Mouse (Mus musculus): ENCODE data around the gene Psrc1. TPM values are rescaled to one million over a fixed set of nuclear protein-coding genes. Genes with fewer than 3 reads are reported as not detected.

The Psrc1 gene
- polyA plus RNA-seq, 1 experiment from 2014 or later, result 8.3 TPM

- DNase-seq (ENCODE audit: low spot score) (no peak), ATAC-seq (ENCODE audit: low FRiP score, low TSS enrichment) (no peak)
- Histone ChIP-seq H3K4me2 (replicated peaks; ENCODE audit: low read depth) (no peak overlapping the region), H3K4me3 (ENCODE audit: low read depth, low read length) (no peak overlapping the region), H3K4me1 (replicated peaks; ENCODE audit: control insufficient read depth, insufficient read depth) (no peaks in the 10 kb centered on the region), H3K27ac (replicated peaks) (no peak overlapping the region), H3K9ac (ENCODE audit: low read length) (no peak overlapping the region), H3K9me3 (ENCODE audit: control insufficient read depth, low read length) (no peaks in the 10 kb centered on the region), H3K27me3 (ENCODE audit: control insufficient read depth, insufficient read depth, low read length) (no peaks in the 10 kb centered on the region), H3K36me3 (ENCODE audit: control insufficient read depth, insufficient read depth, low read length) (no peaks in the 10 kb centered on the region)
- WGBS, result 56% methylated on average over 9 of the region's 9 CpGs
- TF ChIP-seq CTCF (IDR thresholded peaks at IDR 0.05; ENCODE audit: low read depth) (no peak), EP300 (optimal IDR thresholded peaks at IDR 0.05) (no peak)
Observed at GRCm38 (mm10) chr3:108367173-108367572, 16.5 kb upstream of the Psrc1 start.

GRCm38 (mm10) chr3:108367828-108368227 is 15.8 kb upstream of the Psrc1 start:
- Histone ChIP-seq H3K36me3 (ENCODE audit: control insufficient read depth, insufficient read depth, low read length) (no peaks in the 10 kb centered on the region), H3K27me3 (ENCODE audit: control insufficient read depth, insufficient read depth, low read length) (no peaks in the 10 kb centered on the region), H3K9ac (ENCODE audit: low read length) (no peak overlapping the region), H3K4me1 (replicated peaks; ENCODE audit: control insufficient read depth, insufficient read depth) (no peaks in the 10 kb centered on the region), H3K9me3 (ENCODE audit: control insufficient read depth, low read length) (no peaks in the 10 kb centered on the region), H3K4me3 (ENCODE audit: low read depth, low read length) (no peak overlapping the region), H3K4me2 (replicated peaks; ENCODE audit: low read depth) (no peak overlapping the region), H3K27ac (replicated peaks) (no peak overlapping the region)
- ATAC-seq (ENCODE audit: low FRiP score, low TSS enrichment) (0 out of 2 replicates have a peak, but pooled peaks have one; percentile 56), DNase-seq (ENCODE audit: low spot score) (no peak)
- WGBS, result 60% methylated on average over 3 of the region's 3 CpGs
- TF ChIP-seq CTCF (IDR thresholded peaks at IDR 0.05; ENCODE audit: low read depth), result no peak

- H3K9ac ChIP-seq (ENCODE audit: low read length), result no peak overlapping the region
- H3K36me3 ChIP-seq (ENCODE audit: control insufficient read depth, insufficient read depth, low read length), result no peaks in the 10 kb centered on the region
- H3K4me2 ChIP-seq (replicated peaks; ENCODE audit: low read depth), result no peak overlapping the region
- no peaks in the 10 kb centered on the region for H3K9me3 ChIP-seq (ENCODE audit: control insufficient read depth, low read length)
- 76% methylated on average over 5 of the region's 5 CpGs for WGBS
- H3K27me3 ChIP-seq (ENCODE audit: control insufficient read depth, insufficient read depth, low read length), result no peaks in the 10 kb centered on the region
- H3K27ac ChIP-seq (replicated peaks), result no peak overlapping the region
- H3K4me3 ChIP-seq (ENCODE audit: low read depth, low read length), result no peak overlapping the region
- no peaks in the 10 kb centered on the region for H3K4me1 ChIP-seq (replicated peaks; ENCODE audit: control insufficient read depth, insufficient read depth)
- DNase-seq (ENCODE audit: low spot score) (no peak), ATAC-seq (ENCODE audit: low FRiP score, low TSS enrichment) (no peak)
- TF ChIP-seq EP300 (optimal IDR thresholded peaks at IDR 0.05) (no peak), CTCF (IDR thresholded peaks at IDR 0.05; ENCODE audit: low read depth) (no peak)
Observed at GRCm38 (mm10) chr3:108368721-108369120, 14.9 kb upstream of the Psrc1 start.

GRCm38 (mm10) chr3:108372274-108372673 is 11.4 kb upstream of the Psrc1 start:
- Histone ChIP-seq H3K4me1 (replicated peaks; ENCODE audit: control insufficient read depth, insufficient read depth) (no peaks in the 10 kb centered on the region), H3K9me3 (ENCODE audit: control insufficient read depth, low read length) (no peaks in the 10 kb centered on the region), H3K36me3 (ENCODE audit: control insufficient read depth, insufficient read depth, low read length) (no peaks in the 10 kb centered on the region), H3K4me2 (replicated peaks; ENCODE audit: low read depth) (no peak overlapping the region), H3K9ac (ENCODE audit: low read length) (no peak overlapping the region), H3K27ac (replicated peaks) (no peak overlapping the region), H3K4me3 (ENCODE audit: low read depth, low read length) (no peak overlapping the region), H3K27me3 (ENCODE audit: control insufficient read depth, insufficient read depth, low read length) (no peaks in the 10 kb centered on the region)
- 35% methylated on average over 3 of the region's 3 CpGs for WGBS
- TF ChIP-seq CTCF (IDR thresholded peaks at IDR 0.05; ENCODE audit: low read depth), result no peak
- TF ChIP-seq EP300 (optimal IDR thresholded peaks at IDR 0.05), result no peak
- ATAC-seq (ENCODE audit: low FRiP score, low TSS enrichment) (peak; percentile 76), DNase-seq (ENCODE audit: low spot score) (peak; percentile 58)

GRCm38 (mm10) chr3:108372691-108373090 is 10.9 kb upstream of the Psrc1 start:
- Histone ChIP-seq H3K9ac (ENCODE audit: low read length) (no peak overlapping the region), H3K36me3 (ENCODE audit: control insufficient read depth, insufficient read depth, low read length) (no peaks in the 10 kb centered on the region), H3K9me3 (ENCODE audit: control insufficient read depth, low read length) (no peaks in the 10 kb centered on the region), H3K27me3 (ENCODE audit: control insufficient read depth, insufficient read depth, low read length) (no peaks in the 10 kb centered on the region), H3K4me1 (replicated peaks; ENCODE audit: control insufficient read depth, insufficient read depth) (no peaks in the 10 kb centered on the region), H3K27ac (replicated peaks) (no peak overlapping the region), H3K4me3 (ENCODE audit: low read depth, low read length) (no peak overlapping the region), H3K4me2 (replicated peaks; ENCODE audit: low read depth) (no peak overlapping the region)
- TF ChIP-seq EP300 (optimal IDR thresholded peaks at IDR 0.05), result no peak
- DNase-seq (ENCODE audit: low spot score) (peak; percentile 35), ATAC-seq (ENCODE audit: low FRiP score, low TSS enrichment) (peak; percentile 70)
- 29% methylated on average over 3 of the region's 3 CpGs for WGBS

- Histone ChIP-seq H3K36me3 (ENCODE audit: control insufficient read depth, insufficient read depth, low read length) (no peaks in the 10 kb centered on the region), H3K4me1 (replicated peaks; ENCODE audit: control insufficient read depth, insufficient read depth) (peaks cover 2% of the 10 kb centered on the region; the same call in 1 of the 2 replicates), H3K9me3 (ENCODE audit: control insufficient read depth, low read length) (no peaks in the 10 kb centered on the region), H3K4me3 (ENCODE audit: low read depth, low read length) (no peak overlapping the region), H3K9ac (ENCODE audit: low read length) (no peak overlapping the region), H3K4me2 (replicated peaks; ENCODE audit: low read depth) (no peak overlapping the region), H3K27ac (replicated peaks) (no peak overlapping the region), H3K27me3 (ENCODE audit: control insufficient read depth, insufficient read depth, low read length) (no peaks in the 10 kb centered on the region)
- DNase-seq (ENCODE audit: low spot score) (no peak), ATAC-seq (ENCODE audit: low FRiP score, low TSS enrichment) (no peak)
- TF ChIP-seq EP300 (optimal IDR thresholded peaks at IDR 0.05) (no peak), CTCF (IDR thresholded peaks at IDR 0.05; ENCODE audit: low read depth) (no peak)
- WGBS, result 83% methylated on average over 7 of the region's 7 CpGs
Observed at GRCm38 (mm10) chr3:108378875-108379663, 4.6 kb upstream of the Psrc1 start.

Measured in stomach, postnatal 0 days (tissue).